Mouse (Mus musculus): ENCODE results near the gene Hoxd3. TPM values are rescaled to one million over a fixed set of nuclear protein-coding genes. Genes with fewer than 3 reads are reported as not detected.

Gene Hoxd3
- not detected in 2 replicates for polyA plus RNA-seq (2014; fragmentation: Nextera tagmentation; extraction: Ambion mirVana)

- ATAC-seq (ENCODE audit: low FRiP score, low TSS enrichment) (no peak), DNase-seq (peak; percentile 56)
- no peaks in the 10 kb centered on the region for H3K36me3 ChIP-seq (ENCODE audit: control insufficient read depth, insufficient read depth, low read length)
- H3K4me3 ChIP-seq (replicated peaks; ENCODE audit: low read depth, low read length): peak within 1 kb of the TSS; percentile 10; the same call in 1 of the 2 replicates
- H3K4me1 ChIP-seq (ENCODE audit: control insufficient read depth, insufficient read depth, low read length): 0 out of 2 replicates have a peak, but pooled peaks cover 4% of the 10 kb centered on the region
- no peak within 1 kb of the TSS for H3K27ac ChIP-seq (replicated peaks; ENCODE audit: low read depth, low read length)
- H3K9ac ChIP-seq (replicated peaks; ENCODE audit: low read length): no peak within 1 kb of the TSS
- H3K4me2 ChIP-seq (ENCODE audit: low read length): peak within 1 kb of the TSS; percentile 28
- H3K27me3 ChIP-seq (ENCODE audit: control insufficient read depth, insufficient read depth, low read length): peaks cover 98% of the 10 kb centered on the region
- WGBS: under 1% methylated on average over 65 of the region's 65 CpGs
- no peaks in the 10 kb centered on the region for H3K9me3 ChIP-seq (ENCODE audit: control insufficient read depth, low read length)
Observed at GRCm38 (mm10) chr2:74711721-74712621, at the start of gene Hoxd3, which contains the start of gene Hoxd4. Gene Hoxd3, plus strand, starts transcription at chr2:74711927. Gene Hoxd4, plus strand, starts transcription at chr2:74711929.

GRCm38 (mm10) chr2:74663291-74663925, 48.3 kb upstream of the Hoxd3 start:
- Histone ChIP-seq H3K9ac (replicated peaks; ENCODE audit: low read length) (no peak overlapping the region), H3K4me1 (ENCODE audit: control insufficient read depth, insufficient read depth, low read length) (no peaks in the 10 kb centered on the region; the same call in 1 of the 2 replicates), H3K27ac (replicated peaks; ENCODE audit: low read depth, low read length) (no peak overlapping the region), H3K4me2 (ENCODE audit: low read length) (no peak overlapping the region), H3K9me3 (ENCODE audit: control insufficient read depth, low read length) (no peaks in the 10 kb centered on the region), H3K27me3 (ENCODE audit: control insufficient read depth, insufficient read depth, low read length) (peaks cover 98% of the 10 kb centered on the region), H3K4me3 (replicated peaks; ENCODE audit: low read depth, low read length) (no peak overlapping the region), H3K36me3 (ENCODE audit: control insufficient read depth, insufficient read depth, low read length) (no peaks in the 10 kb centered on the region)
- no peak for ATAC-seq (ENCODE audit: low FRiP score, low TSS enrichment)
- WGBS: 4% methylated on average over 18 of the region's 18 CpGs
- DNase-seq: peak; percentile 87

- Histone ChIP-seq H3K27ac (replicated peaks; ENCODE audit: low read depth, low read length) (no peak overlapping the region), H3K27me3 (ENCODE audit: control insufficient read depth, insufficient read depth, low read length) (peaks cover 98% of the 10 kb centered on the region), H3K4me1 (ENCODE audit: control insufficient read depth, insufficient read depth, low read length) (no peaks in the 10 kb centered on the region; the same call in 1 of the 2 replicates), H3K4me2 (ENCODE audit: low read length) (no peak overlapping the region), H3K9me3 (ENCODE audit: control insufficient read depth, low read length) (no peaks in the 10 kb centered on the region), H3K4me3 (replicated peaks; ENCODE audit: low read depth, low read length) (no peak overlapping the region), H3K9ac (replicated peaks; ENCODE audit: low read length) (no peak overlapping the region), H3K36me3 (ENCODE audit: control insufficient read depth, insufficient read depth, low read length) (no peaks in the 10 kb centered on the region)
- ATAC-seq (ENCODE audit: low FRiP score, low TSS enrichment) (no peak), DNase-seq (no peak)
- 3% methylated on average over 7 of the region's 7 CpGs for WGBS
Observed at GRCm38 (mm10) chr2:74666411-74666810, 45.3 kb upstream of the Hoxd3 start.

GRCm38 (mm10) chr2:74667191-74667841, 44.4 kb upstream of the Hoxd3 start:
- DNase-seq (no peak), ATAC-seq (ENCODE audit: low FRiP score, low TSS enrichment) (no peak)
- no peaks in the 10 kb centered on the region for H3K36me3 ChIP-seq (ENCODE audit: control insufficient read depth, insufficient read depth, low read length)
- H3K9me3 ChIP-seq (ENCODE audit: control insufficient read depth, low read length): no peaks in the 10 kb centered on the region
- H3K4me3 ChIP-seq (replicated peaks; ENCODE audit: low read depth, low read length): no peak overlapping the region
- H3K27ac ChIP-seq (replicated peaks; ENCODE audit: low read depth, low read length): no peak overlapping the region
- H3K9ac ChIP-seq (replicated peaks; ENCODE audit: low read length): no peak overlapping the region
- WGBS: 1% methylated on average over 36 of the region's 36 CpGs
- peaks cover 98% of the 10 kb centered on the region for H3K27me3 ChIP-seq (ENCODE audit: control insufficient read depth, insufficient read depth, low read length)
- H3K4me2 ChIP-seq (ENCODE audit: low read length): no peak overlapping the region
- no peaks in the 10 kb centered on the region for H3K4me1 ChIP-seq (ENCODE audit: control insufficient read depth, insufficient read depth, low read length)

- peaks cover 98% of the 10 kb centered on the region for H3K27me3 ChIP-seq (ENCODE audit: control insufficient read depth, insufficient read depth, low read length)
- H3K27ac ChIP-seq (replicated peaks; ENCODE audit: low read depth, low read length): no peak within 1 kb of the TSS
- H3K4me2 ChIP-seq (ENCODE audit: low read length): peak within 1 kb of the TSS; percentile 45
- no peaks in the 10 kb centered on the region for H3K36me3 ChIP-seq (ENCODE audit: control insufficient read depth, insufficient read depth, low read length)
- no peak within 1 kb of the TSS for H3K9ac ChIP-seq (replicated peaks; ENCODE audit: low read length)
- H3K9me3 ChIP-seq (ENCODE audit: control insufficient read depth, low read length): no peaks in the 10 kb centered on the region
- under 1% methylated on average over 42 of the region's 51 CpGs for WGBS
- ATAC-seq (ENCODE audit: low FRiP score, low TSS enrichment) (no peak), DNase-seq (no peak)
- peak within 1 kb of the TSS; percentile 20 for H3K4me3 ChIP-seq (replicated peaks; ENCODE audit: low read depth, low read length)
- no peaks in the 10 kb centered on the region for H3K4me1 ChIP-seq (ENCODE audit: control insufficient read depth, insufficient read depth, low read length)
Observed at GRCm38 (mm10) chr2:74667842-74668357, 43.8 kb upstream of the Hoxd3 start, which contains the start of gene Hoxd13. Gene Hoxd13, plus strand, starts transcription at chr2:74668310.

- H3K9ac ChIP-seq (replicated peaks; ENCODE audit: low read length): no peak overlapping the region
- DNase-seq (no peak), ATAC-seq (ENCODE audit: low FRiP score, low TSS enrichment) (peak; percentile 40; the same call in 1 of the 2 replicates)
- peak overlapping the region; percentile 45 for H3K4me2 ChIP-seq (ENCODE audit: low read length)
- H3K36me3 ChIP-seq (ENCODE audit: control insufficient read depth, insufficient read depth, low read length): no peaks in the 10 kb centered on the region
- no peak overlapping the region for H3K27ac ChIP-seq (replicated peaks; ENCODE audit: low read depth, low read length)
- under 1% methylated on average over 65 of the region's 74 CpGs for WGBS
- H3K27me3 ChIP-seq (ENCODE audit: control insufficient read depth, insufficient read depth, low read length): peaks cover 98% of the 10 kb centered on the region
- no peaks in the 10 kb centered on the region for H3K4me1 ChIP-seq (ENCODE audit: control insufficient read depth, insufficient read depth, low read length)
- no peaks in the 10 kb centered on the region for H3K9me3 ChIP-seq (ENCODE audit: control insufficient read depth, low read length)
- H3K4me3 ChIP-seq (replicated peaks; ENCODE audit: low read depth, low read length): peak overlapping the region; percentile 20
Observed at GRCm38 (mm10) chr2:74668370-74669229, 43.1 kb upstream of the Hoxd3 start.

GRCm38 (mm10) chr2:74669230-74669578, 42.5 kb upstream of the Hoxd3 start:
- Histone ChIP-seq H3K4me3 (replicated peaks; ENCODE audit: low read depth, low read length) (no peak overlapping the region), H3K27ac (replicated peaks; ENCODE audit: low read depth, low read length) (no peak overlapping the region), H3K9me3 (ENCODE audit: control insufficient read depth, low read length) (no peaks in the 10 kb centered on the region), H3K27me3 (ENCODE audit: control insufficient read depth, insufficient read depth, low read length) (peaks cover 98% of the 10 kb centered on the region), H3K36me3 (ENCODE audit: control insufficient read depth, insufficient read depth, low read length) (no peaks in the 10 kb centered on the region), H3K9ac (replicated peaks; ENCODE audit: low read length) (no peak overlapping the region), H3K4me1 (ENCODE audit: control insufficient read depth, insufficient read depth, low read length) (no peaks in the 10 kb centered on the region), H3K4me2 (ENCODE audit: low read length) (no peak overlapping the region)
- WGBS: 0% methylated on average over 3 of the region's 3 CpGs
- DNase-seq (no peak), ATAC-seq (ENCODE audit: low FRiP score, low TSS enrichment) (no peak)

All from midbrain, embryonic 14.5 days (tissue).